Mouse (Mus musculus): ENCODE measurements around the gene Gm9837. TPM values are rescaled to one million over a fixed set of nuclear protein-coding genes. Genes with fewer than 3 reads are reported as not detected.

The Gm9837 gene
- polyA plus RNA-seq (2012): not detected in 2 replicates

DNA sequence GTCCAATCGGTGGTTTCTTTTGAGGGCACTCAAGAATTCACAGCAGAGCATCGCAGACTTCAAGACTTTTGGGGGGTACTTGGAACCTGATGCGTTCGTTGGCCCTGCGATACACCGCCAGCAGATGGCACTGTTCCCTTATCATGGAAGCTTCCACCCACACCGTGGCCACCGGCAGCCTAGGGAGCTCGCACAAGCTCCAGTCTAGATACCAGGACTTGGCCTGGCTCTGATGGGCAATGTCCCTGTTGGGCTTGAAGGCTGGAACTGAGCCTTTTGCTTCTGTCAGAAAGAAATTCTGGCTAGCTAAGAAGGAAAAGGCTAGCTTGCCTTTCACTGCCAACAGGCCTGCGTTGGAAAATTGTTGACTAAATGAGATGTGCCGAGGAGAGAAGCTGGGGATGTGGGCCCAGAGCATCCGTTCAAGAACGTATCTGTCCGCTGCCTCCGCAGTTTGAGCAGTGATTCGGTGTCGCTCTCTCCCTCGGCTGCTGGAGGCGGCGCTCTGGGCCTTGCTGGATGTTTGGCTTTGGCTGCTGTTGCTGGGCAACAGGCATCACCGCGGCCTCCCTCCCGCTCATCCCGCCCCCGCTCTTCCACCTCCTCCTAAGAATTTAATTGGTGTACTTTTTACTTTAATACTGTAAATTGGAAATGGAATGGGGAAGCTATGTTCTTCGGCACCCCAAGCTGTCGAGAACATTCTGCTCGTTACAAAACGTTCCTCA is at the start of gene Gm9837:
TSS of gene Gm9837 (minus strand) at position 512 of the 728 bp plus-strand sequence.

DNA sequence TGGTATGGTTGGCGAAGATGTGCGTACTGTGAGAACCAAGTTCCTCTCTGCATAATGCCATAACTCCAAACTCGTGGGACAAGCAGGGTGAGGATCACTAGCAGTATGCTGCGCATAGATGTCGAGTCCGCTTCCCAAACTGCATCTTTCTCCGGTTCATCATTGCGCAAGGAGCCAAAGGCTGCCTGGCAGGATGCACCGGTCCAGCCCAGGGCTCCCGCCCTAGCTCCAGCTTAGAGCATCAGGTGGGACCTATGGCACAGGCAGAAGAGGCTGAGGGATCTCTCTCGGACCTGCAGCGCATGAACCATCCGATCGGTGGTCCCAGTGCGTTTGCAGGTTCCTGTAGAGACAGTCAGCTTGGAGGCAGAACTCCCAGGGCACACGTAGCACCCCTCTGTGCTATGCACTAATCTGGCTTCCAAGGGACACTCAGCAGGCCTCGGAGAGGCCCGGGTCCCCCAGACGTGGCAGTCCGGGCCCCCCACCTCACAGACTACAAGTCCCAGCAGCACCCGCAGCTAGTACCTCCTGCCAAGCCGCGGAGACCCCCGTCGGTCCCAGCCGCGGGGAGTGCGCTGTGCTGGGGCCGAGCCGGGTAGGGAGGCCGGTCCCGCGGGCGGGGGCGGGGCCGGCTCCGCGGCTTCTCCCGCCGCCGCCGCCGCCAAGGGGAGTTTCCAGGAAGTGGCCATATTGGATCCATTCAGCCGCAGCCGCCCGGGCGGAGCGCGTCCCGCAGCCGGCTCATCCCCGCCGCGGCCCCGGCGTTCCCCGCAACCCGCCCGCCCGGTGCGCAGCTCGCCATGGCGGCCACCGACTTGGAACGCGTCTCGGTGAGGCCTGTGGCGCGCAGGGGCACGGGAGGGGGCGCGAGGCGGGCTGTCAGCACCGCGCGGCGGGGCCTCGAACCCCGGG is 49.2 kb upstream of the Gm9837 start, which contains the start of gene Sept8:
TSS of gene Sept8 (plus strand) at position 51 of the 915 bp plus-strand sequence.

DNA sequence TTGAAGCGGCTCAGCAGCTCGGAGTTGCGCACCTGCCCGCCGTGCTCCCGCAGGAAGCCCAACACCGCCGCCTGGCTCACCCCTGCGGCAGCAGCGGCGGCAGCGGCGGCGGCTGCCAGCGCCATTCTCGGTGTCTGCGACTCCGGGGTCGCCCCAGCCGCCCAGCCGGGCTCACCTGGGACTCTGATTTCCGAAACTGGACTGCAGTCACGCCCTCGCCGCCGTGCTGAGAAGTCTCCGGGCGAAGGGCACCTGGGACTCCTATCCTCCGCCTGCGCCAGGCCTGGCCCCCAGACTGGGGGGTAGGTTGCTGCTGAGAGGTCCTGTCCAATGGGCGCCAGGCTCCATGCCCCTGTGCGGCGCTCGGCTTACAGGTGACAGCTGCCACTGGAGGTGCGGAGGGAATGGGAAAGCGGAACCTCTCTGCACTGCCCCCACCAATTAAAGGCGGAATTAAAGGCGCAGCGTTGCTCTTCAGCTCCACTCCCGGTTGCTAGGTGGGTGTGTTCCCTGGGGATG is 9.6 kb upstream of the Gm9837 start, which contains the start of the genes Gm9945 and Sowaha:
TSS of gene Gm9945 (plus strand) at position 384 of the 519 bp plus-strand sequence.
TSS of gene Sowaha (minus strand) at position 492 of the 519 bp plus-strand sequence.

DNA sequence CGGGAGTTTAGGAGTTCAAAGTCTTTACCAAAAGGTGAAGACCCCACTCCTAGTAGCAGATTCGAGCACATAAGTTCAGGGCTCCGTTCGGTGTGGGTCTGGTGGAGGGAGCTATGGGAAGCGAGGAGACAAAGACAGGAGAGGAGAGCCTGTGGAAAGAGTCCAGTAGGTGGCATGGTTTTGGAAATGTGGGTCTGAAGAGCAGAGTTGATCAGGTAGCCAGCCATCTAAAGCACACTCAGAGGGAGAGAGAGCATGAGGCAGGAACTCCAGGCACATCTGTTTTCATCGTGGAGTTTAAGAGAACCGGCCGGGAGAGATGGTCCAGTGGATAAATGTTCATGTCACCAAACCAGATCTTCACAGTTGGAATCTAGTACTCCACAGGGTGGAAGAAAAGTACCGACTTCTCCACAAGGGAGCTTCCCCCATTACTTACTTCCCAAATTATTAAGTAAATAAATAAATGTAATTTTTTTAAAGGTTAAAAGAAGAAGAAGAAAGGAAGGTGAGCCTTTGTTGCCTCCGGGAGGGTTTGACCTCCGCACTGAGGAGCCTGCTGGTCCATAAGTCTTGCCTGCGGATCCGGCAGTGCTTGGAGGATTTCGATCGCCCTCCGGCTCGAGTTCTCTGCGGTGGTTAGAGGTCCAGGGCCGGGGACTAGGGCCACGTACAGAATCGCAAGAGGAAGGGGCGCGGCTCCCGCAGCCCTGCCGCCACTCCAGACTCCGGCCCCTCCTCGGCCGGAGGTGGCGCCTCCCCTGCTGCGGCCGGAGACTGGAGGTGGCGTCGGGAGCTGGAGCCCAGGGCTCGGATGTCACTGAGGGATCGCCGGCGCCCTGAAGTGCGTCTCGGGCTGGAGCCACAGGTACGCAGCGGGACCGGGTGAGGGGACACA is 13.6 kb downstream of the Gm9837 start, which contains the start of the genes Gm10447 and Shroom1:
TSS of gene Gm10447 (minus strand) at position 637 of the 898 bp plus-strand sequence.
TSS of gene Shroom1 (plus strand) at position 732 of the 898 bp plus-strand sequence.

DNA sequence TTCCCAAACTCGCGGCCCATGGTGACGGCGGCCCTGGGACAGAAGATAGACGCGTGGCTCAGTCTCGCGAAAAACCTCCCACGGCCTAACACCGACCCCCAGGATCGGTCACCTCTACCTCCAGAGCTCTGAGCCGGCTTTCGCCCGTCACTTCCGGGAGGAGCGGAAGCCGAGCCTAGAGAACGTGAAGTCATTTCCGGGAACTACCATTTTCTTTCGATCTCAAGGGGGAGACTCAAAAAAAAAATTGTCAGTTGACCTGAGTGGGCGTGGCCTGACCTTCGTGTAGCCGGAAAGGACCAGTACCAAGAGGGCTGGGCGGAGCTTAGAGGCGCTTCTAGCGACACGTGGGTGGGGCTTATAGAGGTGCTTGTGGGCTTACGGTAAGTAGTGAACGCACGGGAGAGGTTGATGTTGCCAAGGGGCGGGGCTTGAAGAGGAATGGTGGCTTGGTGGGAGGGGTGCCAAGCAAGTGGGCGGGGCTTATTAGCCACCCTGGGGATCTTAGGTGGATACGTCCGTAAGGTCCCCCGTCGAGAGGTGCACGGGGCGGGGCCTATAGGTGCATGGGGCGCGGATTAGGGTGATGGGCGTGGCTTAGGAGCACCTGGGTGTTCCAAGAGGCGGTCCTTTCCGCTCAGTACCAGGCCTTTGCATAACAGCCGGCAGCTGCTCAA is 39.5 kb downstream of the Gm9837 start, which contains the start of the genes Uqcrq and Gdf9:
TSS of gene Uqcrq (minus strand) at position 162 of the 677 bp plus-strand sequence.
TSS of gene Gdf9 (plus strand) at position 354 of the 677 bp plus-strand sequence.

DNA sequence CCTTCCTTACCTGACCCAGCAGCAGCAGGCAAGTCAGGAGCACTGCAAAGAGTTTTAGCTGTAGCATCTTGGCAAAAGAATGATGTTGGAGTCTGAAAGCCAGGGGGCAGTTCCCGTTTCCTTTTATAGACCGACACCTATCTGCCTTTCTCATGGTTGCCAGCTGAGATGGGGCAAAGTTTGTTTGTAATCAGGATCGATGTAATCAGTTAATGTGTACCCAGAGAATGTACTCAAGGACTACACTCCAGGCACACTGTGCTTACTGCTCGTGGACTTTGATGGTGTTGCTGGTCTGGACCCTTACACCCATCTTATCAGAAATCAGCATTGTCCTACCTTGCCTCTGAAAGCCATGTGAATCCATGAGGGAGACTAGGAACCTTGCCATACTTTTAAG is 47.2 kb downstream of the Gm9837 start, which contains the start of gene Leap2:
TSS of gene Leap2 (minus strand) at position 135 of the 400 bp plus-strand sequence.

Other genes starting within 250 kb of the Gm9837 start
- 34.1 and 37.2 TPM in 2 replicates for gene Hspa4, start 170.0 kb downstream of the Gm9837 start, polyA plus RNA-seq (2012)
- gene Zcchc10, start 145.8 kb downstream of the Gm9837 start, polyA plus RNA-seq (2012): 1.8 and 3.0 TPM in 2 replicates
- gene Aff4, start 119.6 kb downstream of the Gm9837 start, polyA plus RNA-seq (2012): 4.3 and 6.6 TPM in 2 replicates
- gene Leap2, start 47.3 kb downstream of the Gm9837 start, polyA plus RNA-seq (2012): not detected in 2 replicates
- gene Uqcrq, start 39.6 kb downstream of the Gm9837 start, polyA plus RNA-seq (2012): 179 and 182 TPM in 2 replicates
- gene Gdf9, start 39.5 kb downstream of the Gm9837 start, polyA plus RNA-seq (2012): 0.12 and 0.30 TPM in 2 replicates
- not detected in 2 replicates for gene Gm10447, start 13.4 kb downstream of the Gm9837 start, polyA plus RNA-seq (2012)
- 0.23 and 0.37 TPM in 2 replicates for gene Shroom1, start 13.3 kb downstream of the Gm9837 start, polyA plus RNA-seq (2012)
- not detected in 2 replicates for gene Gm9945, start 9.7 kb upstream of the Gm9837 start, polyA plus RNA-seq (2012)
- gene Sowaha, start 9.8 kb upstream of the Gm9837 start, polyA plus RNA-seq (2012): 1.00 and 1.1 TPM in 2 replicates
- gene Sept8, start 48.8 kb upstream of the Gm9837 start, polyA plus RNA-seq (2012): 36.4 and 55.7 TPM in 2 replicates
- gene Kif3a, start 96.9 kb upstream of the Gm9837 start, polyA plus RNA-seq (2012): 5.3 and 7.8 TPM in 2 replicates
- gene Il4, start 148.2 kb upstream of the Gm9837 start, polyA plus RNA-seq (2012): not detected in 2 replicates
- 0.05 and 0.10 TPM in 2 replicates for gene Il13, start 164.2 kb upstream of the Gm9837 start, polyA plus RNA-seq (2012)
- gene Rad50, start 236.8 kb upstream of the Gm9837 start, polyA plus RNA-seq (2012): 10.9 and 14.4 TPM in 2 replicates